Mouse (Mus musculus): ENCODE results near the gene Vmn2r61. TPM values are rescaled to one million over a fixed set of nuclear protein-coding genes. Genes with fewer than 3 reads are reported as not detected.

Gene Vmn2r61
- not detected in 2 replicates for polyA plus RNA-seq (2015; fragmentation: Nextera tagmentation; extraction: Ambion mirVana)

DNA sequence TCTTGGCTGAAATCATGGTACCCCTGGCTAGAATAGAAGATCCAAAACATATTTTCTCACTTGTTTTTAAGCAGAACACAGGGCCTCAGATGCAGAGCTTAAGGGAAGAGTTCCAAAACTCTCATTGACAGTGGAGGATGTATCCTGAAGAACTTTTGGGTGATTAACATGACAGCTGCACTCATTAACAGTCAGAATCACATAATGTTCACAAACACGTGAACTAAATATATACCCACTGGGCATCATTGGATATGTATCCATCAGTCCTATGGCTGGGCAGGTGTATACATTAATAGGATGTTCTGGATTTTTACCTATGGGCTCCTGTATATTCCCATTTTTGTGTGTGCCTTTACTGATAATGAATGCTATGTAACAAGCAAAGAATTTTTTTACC lies at the start of gene Vmn2r61:
TSS of gene Vmn2r61 (plus strand) at position 301 of the 400 bp plus-strand sequence.
- 81% methylated on average over 1 of the region's 1 CpGs for WGBS
- ATAC-seq (no peak), DNase-seq (ENCODE audit: low spot score) (no peak)
- Histone ChIP-seq H3K27me3 (replicated peaks; ENCODE audit: insufficient read depth, low read length) (no peaks in the 10 kb centered on the region), H3K9ac (replicated peaks; ENCODE audit: low read depth) (no peak within 1 kb of the TSS), H3K4me3 (ENCODE audit: low read depth, low read length) (no peak within 1 kb of the TSS), H3K27ac (ENCODE audit: low read length) (no peak within 1 kb of the TSS), H3K9me3 (ENCODE audit: low read length) (no peaks in the 10 kb centered on the region), H3K4me1 (ENCODE audit: insufficient read depth, low read depth, low read length) (no peaks in the 10 kb centered on the region), H3K4me2 (replicated peaks; ENCODE audit: low read depth, low read length) (no peak within 1 kb of the TSS), H3K36me3 (ENCODE audit: insufficient read depth, low read length) (no peaks in the 10 kb centered on the region)
- no peak for TF ChIP-seq CTCF (IDR thresholded peaks at IDR 0.05)
- TF ChIP-seq EP300 (IDR thresholded peaks at IDR 0.05), result no peak

Other genes starting within 250 kb of the Vmn2r61 start
- gene Vmn2r59, start 201.0 kb upstream of the Vmn2r61 start, polyA plus RNA-seq (2015; fragmentation: Nextera tagmentation; extraction: Ambion mirVana), result not detected in 2 replicates
- not detected in 2 replicates for gene Vmn2r60, start 152.3 kb upstream of the Vmn2r61 start, polyA plus RNA-seq (2015; fragmentation: Nextera tagmentation; extraction: Ambion mirVana)
- gene 4933421I07Rik, start 188.1 kb downstream of the Vmn2r61 start, polyA plus RNA-seq (2015; fragmentation: Nextera tagmentation; extraction: Ambion mirVana), result not detected in 2 replicates
- 2.9 and 3.4 TPM in 2 replicates for gene Zfp141, start 245.7 kb downstream of the Vmn2r61 start, polyA plus RNA-seq (2015; fragmentation: Nextera tagmentation; extraction: Ambion mirVana)

Data from lung, postnatal 0 days (tissue).